Mouse (Mus musculus): ENCODE data around the gene Cfap54. TPM values are rescaled to one million over a fixed set of nuclear protein-coding genes. Genes with fewer than 3 reads are reported as not detected.

The Cfap54 gene
- polyA plus RNA-seq, 1 experiment from 2014 or later: 3.1 TPM

DNA sequence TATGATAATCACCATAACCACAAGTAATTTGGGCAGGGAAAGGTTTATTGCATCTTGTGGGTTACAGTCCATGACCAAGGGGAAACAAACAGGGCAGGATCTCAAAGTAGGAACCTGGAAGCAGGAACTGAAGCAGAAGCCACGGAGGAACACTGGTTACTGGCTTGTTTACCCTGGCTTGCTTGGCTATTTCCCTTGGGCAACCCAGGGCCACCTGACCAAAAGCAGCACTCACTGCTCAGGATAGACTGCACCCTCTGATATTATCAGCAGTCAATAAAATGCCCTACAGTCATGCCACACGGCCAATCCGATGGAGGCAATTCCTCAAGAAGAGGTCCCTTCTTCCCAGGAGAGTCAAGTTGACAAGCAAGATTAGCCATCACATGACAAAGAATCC is 1.9 kb downstream of the Cfap54 start:
- in situ Hi-C loops (cut with MboI; ENCODE audit: low pct_unique_long_range_greater_than_20kb): loop anchor here (10.0 kb wide), 3 partner anchors 75 to 495 kb away; no protein-coding TSS in a partner anchor
- DNase-seq (ENCODE audit: low read depth, low spot score): no peak
- ChIA-PET CTCF (no interaction called here), POLR2A (no interaction called here)
- no peak for ATAC-seq
- H3K27me3 ChIP-seq: no peaks in the 10 kb centered on the region
- no peak for TF ChIP-seq CTCF (IDR thresholded peaks at IDR 0.05)

DNA sequence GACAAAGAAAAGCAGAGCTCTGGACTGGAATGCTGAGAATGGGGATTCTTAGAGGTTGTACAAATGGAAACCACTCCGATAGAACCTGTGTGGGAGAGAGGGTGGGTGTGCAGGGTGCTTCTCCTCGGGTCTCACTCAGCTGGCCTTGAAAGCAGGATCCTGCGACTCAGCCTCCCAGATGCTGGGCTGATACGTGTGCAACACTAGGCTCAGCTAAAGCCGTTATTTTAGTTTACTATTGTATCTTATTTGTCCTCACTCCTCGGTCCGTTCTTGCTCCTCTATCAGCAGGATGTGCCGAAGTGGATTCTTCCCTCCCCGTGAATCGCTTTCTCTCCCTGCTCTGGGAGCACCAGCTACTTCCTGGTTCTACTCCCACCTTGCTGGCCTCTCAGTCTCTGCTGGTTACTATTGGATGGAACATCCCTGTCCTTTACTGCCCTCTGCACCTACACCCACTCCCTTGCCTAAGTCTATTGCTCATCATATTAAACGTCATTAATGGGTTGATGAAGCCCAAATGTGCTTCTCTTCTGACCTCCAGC is 3.4 kb downstream of the Cfap54 start:
- ATAC-seq: no peak
- ChIA-PET CTCF (interaction anchor here (0.7 kb wide), 1 partner anchor 20 kb away, joined by 3 read pairs; no protein-coding TSS in a partner anchor), POLR2A (no interaction called here)
- no peaks in the 10 kb centered on the region for H3K27me3 ChIP-seq
- in situ Hi-C loops (cut with MboI; ENCODE audit: low pct_unique_long_range_greater_than_20kb): loop anchor here (10.0 kb wide), 3 partner anchors 77 to 497 kb away; no protein-coding TSS in a partner anchor
- no peak for DNase-seq (ENCODE audit: low read depth, low spot score)
- TF ChIP-seq CTCF (IDR thresholded peaks at IDR 0.05): no peak

DNA sequence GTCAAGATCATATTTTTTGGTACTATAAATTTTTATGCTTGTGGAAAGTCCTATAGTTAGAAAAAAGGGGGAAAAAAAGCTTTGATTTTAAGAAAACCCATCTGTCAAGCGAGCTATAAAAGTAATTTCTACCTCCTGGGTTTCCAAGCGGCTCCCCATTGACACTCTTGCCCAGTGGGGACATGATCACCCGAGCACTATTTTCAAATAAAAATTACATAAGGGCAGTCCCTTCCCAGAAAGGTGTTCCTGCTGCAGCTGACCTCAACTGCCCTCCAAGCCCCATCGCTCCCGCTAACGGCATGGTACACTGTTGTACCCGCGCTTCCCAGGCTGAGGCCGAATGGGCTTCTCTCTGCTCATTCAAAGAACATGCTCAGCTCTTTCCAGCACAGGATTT is 5.0 kb downstream of the Cfap54 start:
- no peak for TF ChIP-seq CTCF (IDR thresholded peaks at IDR 0.05)
- ChIA-PET CTCF (interaction anchor here (1.1 kb wide), 1 partner anchor 208 kb away, joined by 3 read pairs; no protein-coding TSS in a partner anchor), POLR2A (interaction anchor here (0.5 kb wide), 1 partner anchor 79 kb away, joined by 3 read pairs; no protein-coding TSS in a partner anchor)
- H3K27me3 ChIP-seq: no peaks in the 10 kb centered on the region
- ATAC-seq (no peak), DNase-seq (ENCODE audit: low read depth, low spot score) (no peak)
- in situ Hi-C loops (cut with MboI; ENCODE audit: low pct_unique_long_range_greater_than_20kb): loop anchor here (10.0 kb wide), 3 partner anchors 78 to 498 kb away; no protein-coding TSS in a partner anchor

DNA sequence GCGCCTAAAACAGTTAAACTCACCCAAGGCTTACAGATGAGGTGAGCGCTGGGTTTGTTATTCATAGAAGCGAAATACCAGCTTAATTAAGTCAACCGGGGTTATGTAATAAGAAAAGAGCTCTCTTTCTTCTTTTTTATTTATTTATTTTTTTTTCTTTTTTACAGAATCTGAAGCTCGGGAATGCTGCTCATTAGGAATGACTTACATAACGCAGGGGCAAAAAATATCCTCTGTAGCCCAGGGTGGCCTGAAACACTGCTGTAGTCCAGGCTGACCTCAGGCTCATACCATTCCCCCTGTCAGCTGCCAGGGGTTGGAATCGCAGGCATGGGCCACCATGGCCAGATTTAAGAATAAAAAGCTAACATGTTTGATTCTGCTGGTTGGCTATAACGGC is 5.6 kb downstream of the Cfap54 start:
- ChIA-PET POLR2A (no interaction called here), CTCF (interaction anchor here (1.1 kb wide), 1 partner anchor 209 kb away, joined by 3 read pairs; no protein-coding TSS in a partner anchor)
- no peak for ATAC-seq
- in situ Hi-C loops (cut with MboI; ENCODE audit: low pct_unique_long_range_greater_than_20kb): loop anchor here (10.0 kb wide), 3 partner anchors 79 to 499 kb away; no protein-coding TSS in a partner anchor
- no peaks in the 10 kb centered on the region for H3K27me3 ChIP-seq
- DNase-seq (ENCODE audit: low read depth, low spot score): no peak
- TF ChIP-seq CTCF (IDR thresholded peaks at IDR 0.05): no peak

DNA sequence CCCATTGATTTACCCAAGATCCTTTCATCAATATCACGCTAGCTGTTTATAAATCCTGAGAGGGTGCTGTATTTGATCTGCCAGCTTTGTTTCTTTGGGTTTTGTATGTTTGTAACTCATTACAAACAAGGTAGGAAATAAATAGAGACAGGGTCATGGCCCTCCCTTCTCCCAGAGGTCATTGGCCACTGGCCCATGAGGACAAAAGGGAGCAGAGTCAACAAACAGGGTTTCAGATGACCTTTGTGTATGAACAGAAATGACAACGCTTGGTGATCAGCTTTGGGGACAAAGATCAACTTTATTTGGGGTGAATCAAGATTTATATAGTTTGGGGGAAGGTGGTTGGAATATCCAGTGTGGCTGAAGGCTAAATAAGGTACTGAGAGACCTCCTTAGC is 8.6 kb downstream of the Cfap54 start:
- H3K27me3 ChIP-seq: no peaks in the 10 kb centered on the region
- CTCF ChIA-PET: interaction anchor here (1.3 kb wide), 1 partner anchor 216 kb away, joined by 5 read pairs; no protein-coding TSS in a partner anchor
- TF ChIP-seq CTCF (IDR thresholded peaks at IDR 0.05): no peak
- DNase-seq (ENCODE audit: low read depth, low spot score): no peak
- in situ Hi-C loops (cut with MboI; ENCODE audit: low pct_unique_long_range_greater_than_20kb): loop anchor here (10.0 to 25.0 kb wide), 4 partner anchors 82 to 740 kb away; no protein-coding TSS in a partner anchor
- POLR2A ChIA-PET: no interaction called here
- no peak for ATAC-seq

DNA sequence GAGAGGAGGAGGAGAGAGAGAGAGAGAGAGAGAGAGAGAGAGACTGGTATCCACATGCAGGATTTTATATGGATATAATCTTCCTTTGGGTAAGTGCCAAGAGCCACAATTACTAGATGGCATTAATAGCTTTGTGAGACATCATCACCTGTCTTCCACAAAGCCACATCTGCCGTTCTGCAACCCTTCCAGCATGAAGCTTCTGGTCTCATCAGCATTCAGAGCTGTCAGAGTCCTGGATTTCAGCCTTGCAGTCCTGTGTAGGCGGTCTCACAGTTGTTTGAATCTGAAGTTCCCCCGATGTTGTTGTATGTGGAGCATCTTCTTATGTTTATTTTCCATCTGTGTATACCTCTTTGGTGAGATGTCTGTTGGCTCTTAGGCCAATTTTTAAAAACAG is 9.7 kb downstream of the Cfap54 start:
- CTCF ChIA-PET: interaction anchor here (1.3 kb wide), 2 partner anchors 217 to 350 kb away, joined by 3 to 5 read pairs; no protein-coding TSS in a partner anchor

DNA sequence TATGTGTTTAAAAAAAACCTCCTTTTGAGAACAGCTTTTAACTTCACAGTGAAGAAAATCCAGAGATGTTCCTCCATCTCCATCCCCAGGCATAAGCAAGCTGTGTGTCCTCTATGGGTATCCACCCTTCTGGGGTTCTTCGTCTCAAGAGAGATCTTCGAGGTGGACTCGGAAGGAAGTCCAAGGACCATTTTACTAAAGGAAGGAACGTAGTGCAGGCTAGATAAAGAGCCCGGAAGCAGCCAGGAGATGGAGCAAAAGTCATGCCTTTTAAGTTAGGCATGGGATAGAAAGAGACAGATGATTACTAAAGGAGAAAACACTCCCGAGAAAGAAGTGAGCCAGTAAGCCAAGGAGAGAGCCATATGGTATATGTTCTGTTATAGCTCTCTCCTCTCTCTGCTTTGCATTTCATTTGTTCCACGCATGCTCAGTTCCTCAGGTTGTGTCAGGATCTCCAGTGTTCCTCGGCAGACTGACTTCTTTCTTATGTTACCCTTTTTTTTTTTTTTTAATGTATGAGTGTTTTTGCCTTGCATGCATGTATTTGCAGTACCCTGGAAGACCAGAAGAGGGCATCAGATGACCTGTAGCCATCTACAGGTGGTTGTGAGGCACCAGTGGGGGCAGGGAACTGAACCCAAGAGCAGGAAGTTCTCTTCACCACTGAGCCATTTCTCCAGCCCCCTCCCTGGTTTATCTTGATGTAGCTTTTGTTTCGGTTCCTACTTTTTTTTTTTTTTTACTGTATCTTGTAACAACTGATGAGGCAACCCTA is 11.1 kb downstream of the Cfap54 start:
- peak; percentile 76 for TF ChIP-seq CTCF (IDR thresholded peaks at IDR 0.05)
- no peaks in the 10 kb centered on the region for H3K27me3 ChIP-seq
- ChIA-PET POLR2A (interaction anchor here (0.5 to 1.3 kb wide), 3 partner anchors 310 to 955 kb away, joined by 3 read pairs; no protein-coding TSS in a partner anchor), CTCF (interaction anchor here (0.6 to 1.3 kb wide), 10 partner anchors 11 to 409 kb away, joined by 3 to 4 read pairs (median 3); partner anchors contain the start of gene Cfap54)
- DNase-seq (ENCODE audit: low read depth, low spot score) (no peak), ATAC-seq (no peak)
- in situ Hi-C loops (cut with MboI; ENCODE audit: low pct_unique_long_range_greater_than_20kb): loop anchor here (10.0 to 25.0 kb wide), 4 partner anchors 84 to 742 kb away; no protein-coding TSS in a partner anchor

More for the DNA sequence above, 9.7 kb downstream of the Cfap54 start:
- TF ChIP-seq CTCF (IDR thresholded peaks at IDR 0.05): no peak
- ATAC-seq (no peak), DNase-seq (ENCODE audit: low read depth, low spot score) (no peak)
- no peaks in the 10 kb centered on the region for H3K27me3 ChIP-seq
- POLR2A ChIA-PET: no interaction called here
- in situ Hi-C loops (cut with MboI; ENCODE audit: low pct_unique_long_range_greater_than_20kb): loop anchor here (10.0 to 25.0 kb wide), 4 partner anchors 83 to 741 kb away; no protein-coding TSS in a partner anchor

DNA sequence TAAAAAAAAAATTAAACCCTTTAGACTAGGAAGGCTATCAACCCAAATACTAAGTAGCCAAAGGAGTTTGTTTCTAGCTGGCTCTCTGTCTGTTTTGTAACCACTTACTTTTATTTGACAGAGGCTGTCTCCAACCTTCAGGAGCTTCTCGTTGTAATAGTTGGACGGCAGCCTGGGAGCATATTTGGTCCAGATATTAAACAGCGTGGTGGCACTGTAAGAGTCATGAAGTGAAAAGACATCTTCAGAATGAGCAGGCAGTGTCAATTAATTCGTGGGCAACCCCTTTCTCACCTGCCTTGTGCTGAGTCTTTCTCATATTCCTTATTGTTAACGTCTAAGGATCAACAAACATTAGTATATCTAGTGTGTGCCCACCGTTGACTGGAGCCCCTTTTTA is 11.7 kb downstream of the Cfap54 start:
- in situ Hi-C loops (cut with MboI; ENCODE audit: low pct_unique_long_range_greater_than_20kb): loop anchor here (10.0 to 25.0 kb wide), 5 partner anchors 85 to 743 kb away; no protein-coding TSS in a partner anchor
- POLR2A ChIA-PET: interaction anchor here (0.6 to 1.3 kb wide), 3 partner anchors 120 to 373 kb away, joined by 3 read pairs; no protein-coding TSS in a partner anchor

DNA sequence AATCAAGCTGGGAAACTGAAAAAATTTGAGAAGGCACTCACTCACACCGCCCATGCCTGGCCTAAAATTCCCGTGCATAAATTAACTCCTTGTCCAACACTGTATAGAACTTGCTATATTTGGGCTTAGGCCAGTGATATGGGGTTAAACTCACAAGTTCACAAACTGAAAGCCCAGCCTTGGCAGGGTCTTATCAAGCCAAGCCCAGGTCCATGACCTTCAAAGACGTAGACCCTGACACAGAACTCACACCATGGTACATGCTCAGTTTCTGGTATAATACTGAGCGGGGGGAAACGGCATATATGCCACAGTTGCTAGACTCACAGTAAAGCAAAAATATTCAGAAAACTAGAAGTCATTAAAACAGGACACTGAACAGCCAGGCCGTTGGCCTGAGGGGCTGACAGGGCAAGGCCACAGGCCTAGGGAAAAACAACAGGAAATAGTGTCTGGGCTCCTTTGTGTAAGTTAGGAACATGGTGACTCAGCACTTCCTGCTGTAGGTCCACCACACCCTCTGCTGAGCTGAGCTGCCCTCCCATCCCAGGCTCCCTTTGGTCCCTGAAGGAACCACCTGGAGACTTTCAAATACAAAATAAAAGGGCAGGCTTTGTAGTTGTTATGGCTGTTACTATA is 12.3 kb downstream of the Cfap54 start:
- POLR2A ChIA-PET: interaction anchor here (0.6 kb wide), 1 partner anchor 120 kb away, joined by 3 read pairs; no protein-coding TSS in a partner anchor
- H3K27me3 ChIP-seq: no peaks in the 10 kb centered on the region

More for the DNA sequence above, 11.7 kb downstream of the Cfap54 start:
- ATAC-seq (no peak), DNase-seq (ENCODE audit: low read depth, low spot score) (no peak)
- CTCF ChIA-PET: interaction anchor here (0.7 to 1.3 kb wide), 8 partner anchors 11 to 356 kb away, joined by 3 to 4 read pairs (median 3); partner anchors contain the start of gene Cfap54
- no peak for TF ChIP-seq CTCF (IDR thresholded peaks at IDR 0.05)
- H3K27me3 ChIP-seq: no peaks in the 10 kb centered on the region

More for the DNA sequence above, 12.3 kb downstream of the Cfap54 start:
- DNase-seq (ENCODE audit: low read depth, low spot score) (no peak), ATAC-seq (no peak)
- no peak for TF ChIP-seq CTCF (IDR thresholded peaks at IDR 0.05)
- CTCF ChIA-PET: interaction anchor here (1.1 kb wide), 1 partner anchor 146 kb away, joined by 3 read pairs; no protein-coding TSS in a partner anchor
- in situ Hi-C loops (cut with MboI; ENCODE audit: low pct_unique_long_range_greater_than_20kb): loop anchor here (10.0 to 25.0 kb wide), 2 partner anchors 406 to 743 kb away; no protein-coding TSS in a partner anchor

Measured in Patski (cell line).